Mouse (Mus musculus): ENCODE results near the gene Tesmin. TPM values are rescaled to one million over a fixed set of nuclear protein-coding genes. Genes with fewer than 3 reads are reported as not detected.

Tesmin gene
- 2.0 and 2.7 TPM in 2 replicates for polyA plus RNA-seq (2011; ENCODE audit: insufficient read depth, insufficient read length, low read depth, missing spikeins)

DNA sequence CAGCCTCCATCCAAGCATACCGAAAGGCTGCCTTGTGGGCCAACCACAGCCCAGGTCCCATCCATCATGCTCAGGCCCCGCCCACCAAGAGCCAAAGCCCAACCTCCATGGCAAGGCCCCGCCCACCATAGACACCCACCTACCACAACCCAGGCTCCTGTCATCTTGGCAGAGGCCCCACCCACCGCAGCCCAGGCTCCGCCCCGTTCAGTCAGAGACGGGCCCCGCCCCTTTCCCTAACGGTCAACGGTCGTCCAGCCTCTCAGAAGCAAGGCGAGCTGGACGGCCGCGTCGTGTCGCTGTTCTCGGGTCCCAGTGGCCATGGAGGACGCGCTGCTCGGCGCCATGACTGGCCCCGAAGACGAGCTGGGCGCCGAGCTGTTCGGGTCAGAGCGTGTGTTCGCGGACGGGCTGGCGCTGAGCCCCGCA lies at the start of gene Tesmin:
TSS of gene Tesmin (plus strand) at position 229 of the 429 bp plus-strand sequence.
- peak within 1 kb of the TSS; percentile 62 for H3K9ac ChIP-seq (ENCODE audit: low read depth, poor library complexity, severe bottlenecking)
- H3K27ac ChIP-seq (ENCODE audit: insufficient read depth, low read length) = no peak within 1 kb of the TSS

DNA sequence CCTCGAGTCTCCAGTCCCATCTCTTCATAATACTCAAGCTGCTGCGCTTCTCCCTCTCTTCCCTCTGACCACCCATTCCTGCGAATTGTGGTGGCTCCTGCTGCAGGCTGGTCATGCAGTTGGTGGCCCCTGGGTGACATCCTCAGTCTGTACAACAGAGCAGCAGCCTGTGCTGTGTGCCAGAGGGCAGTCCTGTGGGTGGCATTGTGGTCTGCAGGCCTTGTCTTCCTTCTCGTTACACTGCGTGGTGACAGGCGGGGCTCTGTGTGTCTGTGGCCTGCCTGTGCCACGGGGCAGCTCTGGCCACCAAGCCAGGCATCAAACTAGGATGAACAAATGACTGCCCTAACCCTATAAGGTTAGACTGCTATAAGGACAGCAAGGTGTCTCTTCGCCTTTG lies 49.5 kb upstream of the Tesmin start:
- H3K9me3 ChIP-seq (replicated peaks; ENCODE audit: control insufficient read depth, insufficient read depth, low read length, poor library complexity, severe bottlenecking) = no peaks in the 10 kb centered on the region
- TF ChIP-seq POLR2A (IDR thresholded peaks at IDR 0.05; ENCODE audit: insufficient read depth, low read length) (no peak), CTCF (IDR thresholded peaks at IDR 0.05; ENCODE audit: low read depth, low read length) (no peak), EP300 (IDR thresholded peaks at IDR 0.05; ENCODE audit: insufficient read depth, low read depth, low read length) (no peak)
- no peaks in the 10 kb centered on the region for H3K27me3 ChIP-seq (ENCODE audit: control insufficient read depth, insufficient read depth, low read length, poor library complexity, severe bottlenecking)
- H3K27ac ChIP-seq (ENCODE audit: insufficient read depth, low read length) = no peak overlapping the region
- H3K4me1 ChIP-seq (ENCODE audit: control insufficient read depth, insufficient read depth, low read length) = no peaks in the 10 kb centered on the region
- H3K4me3 ChIP-seq (ENCODE audit: low read depth, low read length) = no peak overlapping the region
- H3K9ac ChIP-seq (ENCODE audit: low read depth, poor library complexity, severe bottlenecking) = no peak overlapping the region
- H3K36me3 ChIP-seq (ENCODE audit: control insufficient read depth, insufficient read depth, low read length, poor library complexity, severe bottlenecking) = no peaks in the 10 kb centered on the region

More for the DNA sequence above, at the start of gene Tesmin:
- Histone ChIP-seq H3K27me3 (ENCODE audit: control insufficient read depth, insufficient read depth, low read length, poor library complexity, severe bottlenecking) (no peaks in the 10 kb centered on the region), H3K4me1 (ENCODE audit: control insufficient read depth, insufficient read depth, low read length) (no peaks in the 10 kb centered on the region), H3K36me3 (ENCODE audit: control insufficient read depth, insufficient read depth, low read length, poor library complexity, severe bottlenecking) (peaks cover 5% of the 10 kb centered on the region), H3K9me3 (replicated peaks; ENCODE audit: control insufficient read depth, insufficient read depth, low read length, poor library complexity, severe bottlenecking) (peaks cover 3% of the 10 kb centered on the region), H3K4me3 (ENCODE audit: low read depth, low read length) (peak within 1 kb of the TSS; percentile 65)
- TF ChIP-seq EP300 (IDR thresholded peaks at IDR 0.05; ENCODE audit: insufficient read depth, low read depth, low read length) = no peak
- TF ChIP-seq POLR2A (IDR thresholded peaks at IDR 0.05; ENCODE audit: insufficient read depth, low read length) = no peak
- peak; percentile 49 for TF ChIP-seq CTCF (IDR thresholded peaks at IDR 0.05; ENCODE audit: low read depth, low read length)

- Histone ChIP-seq H3K4me1 (ENCODE audit: control insufficient read depth, insufficient read depth, low read length) (no peaks in the 10 kb centered on the region), H3K27me3 (ENCODE audit: control insufficient read depth, insufficient read depth, low read length, poor library complexity, severe bottlenecking) (no peaks in the 10 kb centered on the region), H3K4me3 (ENCODE audit: low read depth, low read length) (no peak overlapping the region), H3K27ac (ENCODE audit: insufficient read depth, low read length) (no peak overlapping the region), H3K9me3 (replicated peaks; ENCODE audit: control insufficient read depth, insufficient read depth, low read length, poor library complexity, severe bottlenecking) (no peaks in the 10 kb centered on the region), H3K9ac (ENCODE audit: low read depth, poor library complexity, severe bottlenecking) (no peak overlapping the region), H3K36me3 (ENCODE audit: control insufficient read depth, insufficient read depth, low read length, poor library complexity, severe bottlenecking) (no peaks in the 10 kb centered on the region)
- TF ChIP-seq CTCF (IDR thresholded peaks at IDR 0.05; ENCODE audit: low read depth, low read length) = no peak
- no peak for TF ChIP-seq POLR2A (IDR thresholded peaks at IDR 0.05; ENCODE audit: insufficient read depth, low read length)
- TF ChIP-seq EP300 (IDR thresholded peaks at IDR 0.05; ENCODE audit: insufficient read depth, low read depth, low read length) = no peak
Observed at GRCm38 (mm10) chr19:3341021-3341420, 47.6 kb upstream of the Tesmin start.

- Histone ChIP-seq H3K27me3 (ENCODE audit: control insufficient read depth, insufficient read depth, low read length, poor library complexity, severe bottlenecking) (no peaks in the 10 kb centered on the region), H3K9ac (ENCODE audit: low read depth, poor library complexity, severe bottlenecking) (no peak overlapping the region), H3K4me3 (ENCODE audit: low read depth, low read length) (no peak overlapping the region), H3K36me3 (ENCODE audit: control insufficient read depth, insufficient read depth, low read length, poor library complexity, severe bottlenecking) (no peaks in the 10 kb centered on the region), H3K9me3 (replicated peaks; ENCODE audit: control insufficient read depth, insufficient read depth, low read length, poor library complexity, severe bottlenecking) (no peaks in the 10 kb centered on the region), H3K4me1 (ENCODE audit: control insufficient read depth, insufficient read depth, low read length) (no peaks in the 10 kb centered on the region), H3K27ac (ENCODE audit: insufficient read depth, low read length) (no peak overlapping the region)
- TF ChIP-seq POLR2A (IDR thresholded peaks at IDR 0.05; ENCODE audit: insufficient read depth, low read length) = no peak
- no peak for TF ChIP-seq EP300 (IDR thresholded peaks at IDR 0.05; ENCODE audit: insufficient read depth, low read depth, low read length)
- TF ChIP-seq CTCF (IDR thresholded peaks at IDR 0.05; ENCODE audit: low read depth, low read length) = no peak
Observed at GRCm38 (mm10) chr19:3343929-3344328, 44.7 kb upstream of the Tesmin start.

GRCm38 (mm10) chr19:3344636-3345544 lies 43.8 kb upstream of the Tesmin start:
- Histone ChIP-seq H3K4me1 (ENCODE audit: control insufficient read depth, insufficient read depth, low read length) (no peaks in the 10 kb centered on the region), H3K36me3 (ENCODE audit: control insufficient read depth, insufficient read depth, low read length, poor library complexity, severe bottlenecking) (no peaks in the 10 kb centered on the region), H3K4me3 (ENCODE audit: low read depth, low read length) (no peak overlapping the region), H3K9me3 (replicated peaks; ENCODE audit: control insufficient read depth, insufficient read depth, low read length, poor library complexity, severe bottlenecking) (no peaks in the 10 kb centered on the region), H3K9ac (ENCODE audit: low read depth, poor library complexity, severe bottlenecking) (no peak overlapping the region), H3K27ac (ENCODE audit: insufficient read depth, low read length) (no peak overlapping the region), H3K27me3 (ENCODE audit: control insufficient read depth, insufficient read depth, low read length, poor library complexity, severe bottlenecking) (no peaks in the 10 kb centered on the region)
- TF ChIP-seq CTCF (IDR thresholded peaks at IDR 0.05; ENCODE audit: low read depth, low read length) = no peak
- no peak for TF ChIP-seq EP300 (IDR thresholded peaks at IDR 0.05; ENCODE audit: insufficient read depth, low read depth, low read length)
- TF ChIP-seq POLR2A (IDR thresholded peaks at IDR 0.05; ENCODE audit: insufficient read depth, low read length) = no peak

DNA sequence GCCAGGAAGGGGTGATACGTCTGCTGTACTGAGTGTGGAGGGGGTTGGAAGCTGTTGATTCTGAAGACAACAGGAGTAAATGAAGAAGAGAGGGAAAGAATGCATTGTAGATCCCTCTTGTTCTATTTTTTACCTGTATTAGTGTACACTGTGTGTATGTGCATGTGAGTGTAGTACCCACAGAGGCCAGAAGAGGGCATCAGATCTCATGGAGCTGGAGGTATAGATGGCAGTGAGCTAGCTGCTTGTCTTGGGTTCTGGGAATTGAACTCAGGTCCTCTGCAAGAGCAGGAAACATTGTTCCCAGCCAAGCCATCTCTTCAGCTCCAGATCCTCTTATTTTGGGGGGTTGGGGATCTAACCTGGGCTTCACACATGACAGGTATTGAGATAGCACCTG lies 40.9 kb upstream of the Tesmin start:
- H3K4me3 ChIP-seq (ENCODE audit: low read depth, low read length) = no peak overlapping the region
- H3K27me3 ChIP-seq (ENCODE audit: control insufficient read depth, insufficient read depth, low read length, poor library complexity, severe bottlenecking) = no peaks in the 10 kb centered on the region
- TF ChIP-seq CTCF (IDR thresholded peaks at IDR 0.05; ENCODE audit: low read depth, low read length) (peak; percentile 9), POLR2A (IDR thresholded peaks at IDR 0.05; ENCODE audit: insufficient read depth, low read length) (no peak)
- no peak overlapping the region for H3K9ac ChIP-seq (ENCODE audit: low read depth, poor library complexity, severe bottlenecking)
- no peaks in the 10 kb centered on the region for H3K4me1 ChIP-seq (ENCODE audit: control insufficient read depth, insufficient read depth, low read length)
- H3K27ac ChIP-seq (ENCODE audit: insufficient read depth, low read length) = no peak overlapping the region
- H3K9me3 ChIP-seq (replicated peaks; ENCODE audit: control insufficient read depth, insufficient read depth, low read length, poor library complexity, severe bottlenecking) = no peaks in the 10 kb centered on the region
- H3K36me3 ChIP-seq (ENCODE audit: control insufficient read depth, insufficient read depth, low read length, poor library complexity, severe bottlenecking) = no peaks in the 10 kb centered on the region
